Mouse (Mus musculus) heart, embryonic 11.5 days (tissue): ENCODE measurements at regions not wholly inside any gene's neighbourhood (a gene's known extent, or its start where the extent isn't known, plus 50 kb on each side); places are given as distances from the start of the nearest gene placed in this dataset.

Experiments used
- ATAC-seq: fragments of 200-750 bp; cut with Nextera tagmentation; replicated peaks from 2 replicates; pipeline ENCODE4 v1.8.0; 2017; ENCODE audit warnings: moderate library complexity; ENCODE audit not compliant: insufficient number of reproducible peaks, low FRiP score, low TSS enrichment
- H3K27ac ChIP-seq: fragments of 300-500 bp; sonication (generic); 2 replicates; pipeline ENCODE4 v1.5.1; 2014; ENCODE audit warnings: mild to moderate bottlenecking, low read depth, low read length
- H3K27me3 ChIP-seq: fragments of 300-500 bp; sonication (generic); 2 replicates; pipeline ENCODE4 v1.6.1; 2014; ENCODE audit warnings: mild to moderate bottlenecking, low read length, mixed read lengths; ENCODE audit not compliant: control insufficient read depth, insufficient read depth
- H3K36me3 ChIP-seq: fragments of 300-500 bp; sonication (generic); 2 replicates; pipeline ENCODE4 v1.6.1; 2014; ENCODE audit warnings: mild to moderate bottlenecking, low read length, moderate library complexity, mixed read lengths; ENCODE audit not compliant: control insufficient read depth, insufficient read depth
- H3K4me1 ChIP-seq: fragments of 300-500 bp; sonication (generic); 2 replicates; pipeline ENCODE4 v1.6.1; 2014; ENCODE audit warnings: low read length; ENCODE audit not compliant: control insufficient read depth, insufficient read depth
- H3K4me2 ChIP-seq: fragments of 300-500 bp; sonication (generic); 2 replicates; pipeline ENCODE4 v1.6.1; 2014; ENCODE audit warnings: mild to moderate bottlenecking, moderate library complexity
- H3K4me3 ChIP-seq: fragments of 300-500 bp; sonication (generic); 2 replicates; pipeline ENCODE4 v1.5.1; 2014; ENCODE audit warnings: low read depth, low read length
- H3K9ac ChIP-seq: fragments of 300-500 bp; sonication (generic); 2 replicates; pipeline ENCODE4 v1.6.1; 2014; ENCODE audit warnings: mild to moderate bottlenecking, low read depth, low read length, moderate library complexity
- H3K9me3 ChIP-seq: fragments of 300-500 bp; sonication (generic); replicated peaks from 2 replicates; pipeline ENCODE4 v1.6.1; 2016; ENCODE audit warnings: low read length; ENCODE audit not compliant: control insufficient read depth
- WGBS: fragments of 180-500 bp; shearing (Covaris S2); extraction: QIAGEN DNeasy Blood & Tissue Kit; methylation state at CpG from one replicate; pipeline ENCODE4 v1.1.7; 2014; ENCODE audit not compliant: insufficient replicate concordance; 5-methylcytosine and 5-hydroxymethylcytosine counted together

GRCm38 (mm10) chrX:11204135-11204534, 94.9 kb upstream of the H2al1a start:
- H3K36me3 ChIP-seq: no peaks in the 10 kb centered on the region
- H3K27ac ChIP-seq: no peak overlapping the region
- H3K4me3 ChIP-seq: no peak overlapping the region
- no peak overlapping the region for H3K9ac ChIP-seq
- no peaks in the 10 kb centered on the region for H3K9me3 ChIP-seq
- no peak for ATAC-seq
- WGBS: 76% methylated on average over 2 of the region's 2 CpGs
- H3K27me3 ChIP-seq: no peaks in the 10 kb centered on the region
- H3K4me2 ChIP-seq: no peak overlapping the region
- H3K4me1 ChIP-seq: no peaks in the 10 kb centered on the region

- no peak for ATAC-seq
- Histone ChIP-seq H3K4me1 (no peaks in the 10 kb centered on the region), H3K4me3 (no peak overlapping the region), H3K36me3 (no peaks in the 10 kb centered on the region), H3K9me3 (no peaks in the 10 kb centered on the region), H3K9ac (no peak overlapping the region), H3K4me2 (no peak overlapping the region), H3K27me3 (no peaks in the 10 kb centered on the region), H3K27ac (no peak overlapping the region)
- WGBS: 71% methylated on average over 5 of the region's 5 CpGs
These were observed 89.2 kb upstream of the H2al1a start for GRCm38 (mm10) chrX:11209895-11210294.

DNA sequence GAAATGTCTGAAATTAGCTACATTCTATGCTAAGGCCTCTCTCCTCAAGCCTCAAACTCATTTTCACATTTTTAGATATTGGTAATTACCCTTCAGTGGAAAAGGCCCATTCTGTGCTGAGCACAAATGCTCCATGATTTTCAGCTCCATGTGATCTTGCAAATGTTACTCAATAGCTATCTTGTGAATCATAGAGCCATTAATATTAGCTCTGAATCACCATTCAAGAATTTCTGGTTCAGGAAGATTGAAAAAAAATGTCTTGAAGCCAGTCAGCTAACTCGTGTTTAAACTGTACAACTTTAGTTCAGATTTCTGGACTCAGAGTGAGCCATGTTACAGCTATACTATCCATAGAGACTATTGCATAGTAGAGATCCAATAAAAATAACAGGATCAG, 86.2 kb upstream of the H2al1a start:
- no peak overlapping the region for H3K4me2 ChIP-seq
- H3K4me1 ChIP-seq: no peaks in the 10 kb centered on the region
- no peak overlapping the region for H3K27ac ChIP-seq
- H3K9me3 ChIP-seq: no peaks in the 10 kb centered on the region
- no peak overlapping the region for H3K4me3 ChIP-seq
- no peak for ATAC-seq
- H3K27me3 ChIP-seq: no peaks in the 10 kb centered on the region
- no peak overlapping the region for H3K9ac ChIP-seq
- 52% methylated on average over 1 of the region's 1 CpGs for WGBS
- H3K36me3 ChIP-seq: no peaks in the 10 kb centered on the region

DNA sequence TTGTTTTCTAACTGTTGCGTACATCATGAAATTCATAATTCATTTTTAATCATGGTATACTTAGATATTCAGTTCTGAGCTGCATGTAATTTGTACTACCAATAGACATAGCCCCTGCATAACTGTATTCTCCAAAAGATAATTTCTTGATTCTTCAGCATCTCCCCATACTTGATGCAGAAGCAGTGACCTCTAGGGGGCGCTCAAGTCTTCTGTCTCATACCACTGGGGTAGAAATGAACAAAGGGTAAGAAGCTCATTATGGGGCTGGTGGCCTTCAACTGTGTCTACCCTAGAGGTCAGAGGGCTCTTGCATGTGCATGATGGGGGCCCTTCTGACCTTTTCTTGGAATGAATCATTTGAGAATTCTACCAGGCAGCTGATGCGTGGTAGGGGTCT, 85.6 kb upstream of the H2al1a start:
- no peak for ATAC-seq

GRCm38 (mm10) chrX:11239066-11239465, 60.0 kb upstream of the H2al1a start:
- WGBS: 65% methylated on average over 1 of the region's 1 CpGs
- Histone ChIP-seq H3K4me3 (no peak overlapping the region), H3K27ac (no peak overlapping the region), H3K9ac (no peak overlapping the region), H3K9me3 (no peaks in the 10 kb centered on the region), H3K4me2 (no peak overlapping the region), H3K27me3 (no peaks in the 10 kb centered on the region), H3K36me3 (no peaks in the 10 kb centered on the region), H3K4me1 (no peaks in the 10 kb centered on the region)
- ATAC-seq: no peak

More for the DNA sequence above, 85.6 kb upstream of the H2al1a start:
- Histone ChIP-seq H3K4me3 (no peak overlapping the region), H3K27me3 (no peaks in the 10 kb centered on the region), H3K9me3 (no peaks in the 10 kb centered on the region), H3K9ac (no peak overlapping the region), H3K4me1 (no peaks in the 10 kb centered on the region), H3K36me3 (no peaks in the 10 kb centered on the region), H3K27ac (no peak overlapping the region), H3K4me2 (no peak overlapping the region)
- 59% methylated on average over 3 of the region's 3 CpGs for WGBS

DNA sequence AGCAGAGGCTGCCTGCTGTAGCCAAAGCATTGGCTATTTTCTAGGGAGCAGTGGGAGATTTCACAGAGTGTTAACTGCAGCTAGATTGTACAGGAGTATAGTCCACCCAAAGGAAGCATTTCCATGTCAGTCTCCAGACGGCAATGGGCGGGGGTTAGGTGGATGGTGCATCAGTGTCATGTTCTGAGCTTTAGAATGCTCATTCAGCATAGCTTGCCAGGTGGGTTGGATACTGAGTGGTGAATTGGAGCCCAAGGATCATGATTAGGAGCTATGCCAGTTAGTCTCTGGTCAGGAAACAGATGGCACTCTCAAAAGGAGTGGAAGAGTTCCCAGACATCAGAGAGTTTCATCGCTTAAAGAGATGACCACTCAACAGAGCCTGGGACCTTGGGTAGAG, 53.5 kb upstream of the H2al1a start:
- no peaks in the 10 kb centered on the region for H3K9me3 ChIP-seq
- H3K27me3 ChIP-seq: peaks cover 3% of the 10 kb centered on the region; the same call in 1 of the 2 replicates
- H3K4me2 ChIP-seq: no peak overlapping the region
- ATAC-seq: no peak
- no peak overlapping the region for H3K9ac ChIP-seq
- no peaks in the 10 kb centered on the region for H3K36me3 ChIP-seq
- H3K4me3 ChIP-seq: no peak overlapping the region
- WGBS: 80% methylated on average over 3 of the region's 3 CpGs
- H3K27ac ChIP-seq: no peak overlapping the region
- no peaks in the 10 kb centered on the region for H3K4me1 ChIP-seq
